Mouse (Mus musculus) thymus, adult 2 months (tissue): Measurements from ENCODE around the gene Hspg2.

Experiments
- CTCF ChIP-seq: fragments of 200-500 bp; IDR thresholded peaks from 2 replicates; pipeline ENCODE4 v1.5.1; 2012; ENCODE audit warnings: mild to moderate bottlenecking, control low read depth, low read length, moderate library complexity, borderline replicate concordance; ENCODE audit not compliant: control insufficient read depth, poor library complexity, insufficient read depth; ENCODE audit errors: extremely low read depth
- POLR2A ChIP-seq: fragments of 200-500 bp; IDR thresholded peaks from 2 replicates; pipeline ENCODE4 v1.6.1; 2012; ENCODE audit warnings: mild to moderate bottlenecking, low read length, control low read depth, moderate library complexity; ENCODE audit not compliant: control insufficient read depth, poor library complexity, insufficient read depth; ENCODE audit errors: extremely low read depth

GRCm38 (mm10) chr4:137495501-137496100 lies 27.0 kb downstream of the Hspg2 start:
- TF ChIP-seq CTCF (no peak), POLR2A (no peak)
